Mouse (Mus musculus): ENCODE measurements around the gene Iqsec1.
A peak's percentile ranks its signal among the peaks of the same experiment; 100 is the strongest.

Iqsec1 gene

GRCm38 (mm10) chr6:90988648-90989317 is at the start of gene Iqsec1:
Gene Iqsec1, minus strand, starts transcription at chr6:90988685.
- peak; percentile 64 for ATAC-seq (ENCODE audit: insufficient number of reproducible peaks, low FRiP score, low TSS enrichment)

DNA sequence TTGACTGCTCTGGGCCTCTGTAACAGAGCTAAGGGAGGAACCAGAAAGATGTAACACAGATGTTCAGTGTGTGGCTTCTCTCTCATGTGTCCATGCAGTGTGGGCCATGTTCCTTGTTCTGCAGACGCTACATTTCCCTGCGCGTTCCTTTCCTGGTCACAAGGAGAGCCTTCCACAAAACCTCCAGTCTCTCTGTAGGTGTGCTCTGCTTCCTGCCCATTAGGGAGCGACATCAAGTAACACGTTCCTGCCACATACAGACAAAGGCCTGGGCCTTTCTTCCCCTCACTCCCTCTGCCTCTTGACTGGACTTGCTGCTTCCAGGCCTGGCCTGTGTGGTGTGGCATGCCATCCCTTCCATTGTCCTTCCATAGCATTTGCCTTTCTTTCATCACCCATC is 39.8 kb upstream of the Iqsec1 start:
- ATAC-seq (ENCODE audit: insufficient number of reproducible peaks, low FRiP score, low TSS enrichment), result no peak

GRCm38 (mm10) chr6:91020810-91021209 is 32.3 kb upstream of the Iqsec1 start:
- no peak for ATAC-seq (ENCODE audit: insufficient number of reproducible peaks, low FRiP score, low TSS enrichment)

DNA sequence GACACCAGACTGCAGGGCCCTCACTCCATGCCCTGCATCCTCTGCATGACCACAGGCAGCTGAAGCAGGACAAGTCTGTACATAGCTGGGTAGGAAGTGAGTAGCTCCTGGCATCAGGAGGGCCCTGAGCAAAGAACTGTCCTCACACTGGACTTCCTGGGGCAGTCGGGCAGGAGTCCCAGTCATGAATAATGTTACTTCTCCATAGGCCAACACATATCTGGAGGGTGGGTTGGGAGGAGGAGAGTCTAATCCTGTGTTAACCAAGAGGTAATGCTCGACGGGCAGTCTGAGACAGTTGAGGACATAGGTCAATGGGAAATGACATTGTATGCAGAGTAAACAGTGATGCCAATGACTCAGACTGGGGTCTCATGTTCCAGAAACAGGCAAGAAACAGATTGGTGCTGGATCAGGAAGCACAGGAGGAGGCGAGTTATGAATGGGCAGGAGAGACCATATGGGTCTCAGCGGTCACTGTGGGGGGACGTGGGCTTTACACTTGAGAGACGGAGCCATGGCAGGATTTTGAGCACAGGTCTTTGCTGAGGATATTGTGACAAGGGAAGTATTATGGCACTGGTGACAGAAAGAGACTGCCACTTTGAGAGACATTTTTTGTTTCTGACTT is 28.2 kb upstream of the Iqsec1 start:
- ATAC-seq (ENCODE audit: insufficient number of reproducible peaks, low FRiP score, low TSS enrichment), result peak; percentile 24; the same call in 1 of the 2 replicates

- ATAC-seq (ENCODE audit: insufficient number of reproducible peaks, low FRiP score, low TSS enrichment), result no peak
Observed at GRCm38 (mm10) chr6:91014198-91014958, 25.9 kb upstream of the Iqsec1 start.

DNA sequence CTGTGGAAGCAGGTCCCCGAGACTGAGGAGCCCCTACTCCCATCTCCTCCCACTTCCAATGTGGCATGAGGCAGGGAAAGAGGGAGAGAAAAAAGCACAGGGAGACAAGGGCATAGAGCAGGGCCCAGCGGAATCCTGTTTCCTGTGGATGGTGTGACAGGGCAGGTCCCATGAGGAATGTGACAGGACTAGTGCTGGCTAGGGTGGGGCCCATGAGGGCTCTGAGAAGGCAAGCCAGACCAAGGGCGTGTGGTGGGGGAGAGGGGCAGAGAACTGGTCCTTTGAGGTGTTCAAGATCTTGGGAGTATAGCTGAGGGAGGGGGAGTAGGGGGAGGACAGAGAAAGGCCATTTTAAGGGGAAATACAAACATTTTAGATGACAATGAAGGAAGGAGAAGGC is 24.0 kb upstream of the Iqsec1 start:
- no peak for ATAC-seq (ENCODE audit: insufficient number of reproducible peaks, low FRiP score, low TSS enrichment)

DNA sequence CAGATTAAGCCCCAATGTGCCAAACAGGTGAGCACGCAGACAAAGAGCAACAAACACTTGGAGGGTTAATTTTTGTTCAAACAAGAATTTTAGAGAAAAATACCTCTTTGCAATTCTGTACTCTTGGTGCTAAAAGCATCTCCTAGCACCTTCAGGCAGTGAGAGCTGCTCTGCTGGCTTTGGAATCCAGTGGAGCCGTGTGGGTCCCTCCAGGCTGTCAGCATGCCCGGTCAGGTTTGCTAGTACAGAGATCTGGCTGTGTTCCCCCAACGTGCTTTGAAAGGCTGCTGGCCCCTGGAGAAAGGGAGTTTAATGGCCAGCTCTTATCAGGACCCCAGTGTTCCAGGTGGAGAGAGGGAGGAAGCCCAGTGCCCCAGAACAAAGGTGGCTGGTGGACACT is 23.1 kb upstream of the Iqsec1 start:
- ATAC-seq (ENCODE audit: insufficient number of reproducible peaks, low FRiP score, low TSS enrichment), result no peak

- no peak for ATAC-seq (ENCODE audit: insufficient number of reproducible peaks, low FRiP score, low TSS enrichment)
Observed at GRCm38 (mm10) chr6:91008284-91008830, 19.9 kb upstream of the Iqsec1 start.

DNA sequence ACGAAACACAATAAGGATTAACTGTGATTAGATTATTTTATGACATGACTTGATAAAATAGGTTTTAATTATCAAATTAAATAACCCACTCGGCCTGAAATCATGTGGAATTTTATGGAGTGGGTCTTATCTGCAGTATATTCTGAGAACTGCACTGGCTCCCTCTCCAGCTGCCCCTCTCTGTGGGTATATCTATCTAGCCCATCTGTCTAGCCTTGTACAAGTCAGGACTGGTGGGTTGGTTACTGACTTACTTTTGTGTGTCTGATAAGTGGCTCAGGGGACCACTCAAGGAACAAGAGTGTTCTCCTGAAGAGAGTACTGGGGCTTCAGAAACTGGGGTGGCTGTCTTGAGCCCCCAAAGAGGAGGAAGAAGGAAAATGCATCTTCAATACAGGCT is 18.7 kb upstream of the Iqsec1 start:
- ATAC-seq (ENCODE audit: insufficient number of reproducible peaks, low FRiP score, low TSS enrichment), result no peak

DNA sequence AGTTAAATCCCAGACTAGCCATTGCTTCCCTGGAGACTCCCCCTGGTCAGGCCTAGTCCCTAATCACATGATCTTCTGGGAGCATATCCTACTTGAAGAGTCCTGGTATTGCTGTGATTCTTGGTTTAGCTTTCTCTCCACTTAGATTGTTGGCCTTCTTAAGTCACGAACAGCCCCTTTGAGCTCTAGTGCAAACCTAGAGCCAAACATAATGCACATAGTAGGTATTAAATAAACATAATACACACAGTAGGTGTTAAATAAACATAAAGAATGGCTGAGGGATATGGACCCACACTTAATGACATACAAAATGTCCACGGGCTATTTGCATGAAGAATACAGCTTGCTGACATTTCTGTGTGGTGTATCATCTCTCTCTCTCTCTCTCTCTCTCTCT is 15.7 kb upstream of the Iqsec1 start:
- no peak for ATAC-seq (ENCODE audit: insufficient number of reproducible peaks, low FRiP score, low TSS enrichment)

DNA sequence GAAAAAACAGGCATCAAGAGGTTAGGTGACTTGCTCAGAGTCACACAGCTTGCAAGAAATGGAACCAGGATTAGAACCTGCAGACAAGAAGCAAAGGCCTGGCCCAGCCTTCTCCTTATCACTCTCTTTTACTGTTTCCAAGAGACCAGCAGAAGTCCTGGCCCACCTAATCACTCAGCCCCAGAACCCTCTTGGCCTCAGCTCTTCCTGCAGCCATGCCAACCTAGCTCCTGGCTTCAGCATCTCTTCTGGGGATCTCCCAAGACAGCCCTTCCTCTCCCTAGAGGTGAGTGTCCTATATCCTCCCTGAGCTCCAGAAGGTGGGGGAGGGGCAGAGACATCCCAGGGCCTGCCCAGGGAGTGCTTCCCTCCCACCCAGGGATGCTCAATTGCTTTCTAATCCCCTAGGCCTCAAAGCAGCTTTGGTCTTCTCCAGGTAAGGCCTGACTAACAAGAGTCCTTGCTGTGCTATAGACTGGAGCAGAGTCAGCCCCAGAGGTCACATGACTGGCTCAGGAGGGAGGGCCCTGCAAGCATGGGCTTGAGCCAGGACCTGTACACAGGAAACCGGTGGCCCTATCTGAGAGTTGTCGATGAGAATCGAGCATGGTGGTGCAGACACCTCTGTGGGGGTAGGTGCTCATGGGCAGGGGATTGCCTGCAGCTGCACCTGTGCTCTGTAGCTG is 15.0 kb upstream of the Iqsec1 start:
- ATAC-seq (ENCODE audit: insufficient number of reproducible peaks, low FRiP score, low TSS enrichment), result no peak

- ATAC-seq (ENCODE audit: insufficient number of reproducible peaks, low FRiP score, low TSS enrichment), result no peak
Observed at GRCm38 (mm10) chr6:91001566-91001965, 13.1 kb upstream of the Iqsec1 start.

DNA sequence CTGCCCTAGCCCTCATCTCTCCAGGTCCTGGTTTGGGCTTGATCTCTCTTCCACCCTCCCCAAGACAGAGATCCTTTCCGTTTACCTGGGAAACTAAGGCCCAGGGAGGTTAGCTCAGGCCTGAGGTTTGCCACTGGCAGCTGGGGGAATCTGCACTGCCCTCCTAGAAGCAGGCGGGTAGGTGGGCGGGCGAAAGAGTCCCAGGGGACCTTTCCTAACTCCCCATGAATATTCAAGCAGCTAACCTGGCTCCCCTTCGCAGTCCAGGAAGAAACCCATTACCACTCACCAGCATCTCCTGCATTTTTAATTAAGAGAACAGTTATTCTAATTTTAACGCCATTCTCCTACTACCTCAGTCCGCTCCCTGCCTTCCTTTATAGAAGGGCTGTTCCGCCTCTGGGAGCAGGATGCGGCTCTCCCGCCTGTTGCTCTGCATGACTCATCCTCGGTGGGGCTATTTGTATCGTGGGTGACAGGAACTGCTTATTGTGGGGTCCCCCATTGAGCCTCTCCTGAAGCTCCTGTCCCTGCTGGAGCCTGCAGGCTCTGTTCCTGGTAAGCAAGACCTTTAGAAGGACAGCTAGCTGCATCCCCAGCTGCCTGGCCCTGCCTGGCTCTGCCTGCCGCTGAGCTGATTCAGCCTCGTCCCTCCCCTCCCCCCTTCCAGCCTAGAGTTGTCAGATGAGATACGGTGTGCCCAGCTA is 12.5 kb upstream of the Iqsec1 start:
- no peak for ATAC-seq (ENCODE audit: insufficient number of reproducible peaks, low FRiP score, low TSS enrichment)

DNA sequence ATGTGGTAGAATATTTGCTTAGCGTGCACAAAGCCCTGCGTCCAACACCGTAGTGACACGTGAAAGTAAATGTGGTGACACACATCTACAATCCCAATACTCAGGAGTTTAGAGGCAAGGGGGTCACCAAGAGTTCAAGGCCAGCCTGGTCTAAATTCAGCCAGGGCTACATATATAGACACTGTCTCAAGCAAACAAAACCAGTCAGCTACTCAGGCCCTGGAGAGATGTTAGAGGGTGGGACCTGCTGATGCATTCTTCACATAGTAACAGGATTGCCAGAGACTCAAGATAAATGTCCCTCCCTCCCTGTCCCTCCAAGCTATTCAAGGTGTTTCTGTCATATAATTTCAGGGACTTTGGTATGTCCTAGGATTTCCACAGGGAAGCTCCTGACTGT is 10.7 kb upstream of the Iqsec1 start:
- no peak for ATAC-seq (ENCODE audit: insufficient number of reproducible peaks, low FRiP score, low TSS enrichment)

GRCm38 (mm10) chr6:90997025-90997424 is 8.5 kb upstream of the Iqsec1 start:
- ATAC-seq (ENCODE audit: insufficient number of reproducible peaks, low FRiP score, low TSS enrichment), result no peak

GRCm38 (mm10) chr6:90996181-90996580 is 7.7 kb upstream of the Iqsec1 start:
- no peak for ATAC-seq (ENCODE audit: insufficient number of reproducible peaks, low FRiP score, low TSS enrichment)

DNA sequence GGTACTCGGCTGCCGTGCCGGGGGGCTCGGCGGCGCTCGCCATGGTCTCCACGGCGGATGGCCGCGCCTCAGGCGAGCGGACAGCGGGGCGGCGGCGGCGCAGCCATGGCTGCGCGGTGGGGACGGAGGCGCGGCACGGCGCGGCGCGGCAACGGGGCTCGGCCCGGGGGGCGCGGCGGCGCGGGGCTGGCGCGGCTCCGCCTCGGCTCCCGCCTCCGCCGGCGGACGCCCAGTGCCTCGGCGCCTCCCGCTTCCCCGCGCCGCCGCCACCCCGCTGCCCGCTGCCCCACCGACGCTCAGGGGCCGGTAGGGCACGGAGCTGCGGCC is 223 bp downstream of the Iqsec1 start:
- ATAC-seq (ENCODE audit: insufficient number of reproducible peaks, low FRiP score, low TSS enrichment), result 0 out of 2 replicates have a peak, but pooled peaks have one; percentile 3

- ATAC-seq (ENCODE audit: insufficient number of reproducible peaks, low FRiP score, low TSS enrichment), result 0 out of 2 replicates have a peak, but pooled peaks have one; percentile 5
Observed at GRCm38 (mm10) chr6:90987561-90988298, 755 bp downstream of the Iqsec1 start.

DNA sequence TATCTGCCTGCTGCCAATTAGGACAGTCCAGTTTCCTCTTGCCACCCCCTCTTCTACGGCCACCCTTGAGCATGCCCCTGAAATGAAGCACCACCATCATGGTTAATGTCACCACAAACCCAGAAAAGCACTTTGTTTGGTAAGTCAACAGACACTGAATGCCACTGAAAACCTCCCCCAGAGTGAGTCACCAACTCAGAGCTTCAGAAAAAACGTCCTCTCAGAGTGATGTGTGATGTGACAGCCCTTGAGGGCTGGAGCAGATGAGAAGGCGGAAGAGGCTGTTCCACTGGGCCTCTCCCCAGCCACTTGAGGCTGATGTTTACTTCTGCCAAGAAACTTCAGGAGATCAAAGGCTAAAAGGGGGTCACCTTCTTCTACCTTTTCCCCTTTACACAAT is 4.4 kb downstream of the Iqsec1 start:
- ATAC-seq (ENCODE audit: insufficient number of reproducible peaks, low FRiP score, low TSS enrichment), result no peak
